8 mouse cellular contexts compared by ENCODE assay signal in the genomic region with DNA sequence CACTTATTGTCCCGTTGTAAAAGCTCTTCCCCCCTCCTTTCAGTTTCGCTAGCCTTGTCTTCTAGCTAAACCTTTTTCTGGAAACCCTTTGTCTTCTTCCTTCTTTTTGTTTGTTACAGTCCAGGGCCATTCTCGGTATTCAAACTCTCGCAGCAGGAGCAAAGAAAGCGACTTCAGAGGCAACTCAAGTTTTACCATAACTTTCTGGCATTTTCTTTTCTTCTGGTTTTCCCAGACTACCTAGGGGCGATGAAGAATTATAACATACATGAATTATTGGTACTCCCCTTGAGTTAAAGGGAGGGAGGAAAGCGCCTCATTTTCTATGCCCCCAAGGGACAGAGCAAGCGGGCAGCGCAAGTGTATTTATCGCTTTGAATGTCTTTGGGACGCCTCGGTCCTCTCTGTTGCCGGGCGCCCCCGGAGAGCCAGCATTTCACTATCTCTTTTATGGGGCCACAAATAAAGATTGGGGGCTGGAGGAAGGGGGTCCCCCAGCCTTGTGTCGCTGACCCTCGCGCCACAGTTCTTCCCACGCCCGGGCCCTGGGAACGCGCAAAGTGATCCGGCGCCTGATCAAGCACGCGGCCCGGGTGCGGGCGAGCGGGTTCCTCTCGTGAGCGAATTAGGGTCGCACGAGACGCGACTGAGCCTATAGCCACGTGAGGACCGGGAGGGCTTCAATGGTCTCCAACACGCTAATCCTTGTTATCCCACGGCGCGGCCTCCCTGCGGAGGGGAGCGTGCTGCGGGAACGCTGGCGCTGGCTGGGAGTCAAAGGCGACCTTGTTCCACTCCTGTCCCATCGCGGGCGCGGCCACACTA. TPM values are rescaled to one million over a fixed set of nuclear protein-coding genes. Genes with fewer than 3 reads are reported as not detected.
DNase-seq lines count a peak whose midpoint lies in the region; ATAC-seq lines count a peak whose summit lies in the region.

No protein-coding gene starts in this region.

- no peak overlapping the region for H3K9ac ChIP-seq in heart, embryonic 12.5 days
- H3K9ac ChIP-seq in forebrain, embryonic 14.5 days (ENCODE audit: low read length), result peak overlapping the region; percentile 43

- ATAC-seq in heart, embryonic 12.5 days (ENCODE audit: insufficient number of reproducible peaks, low FRiP score), result no peak
- ATAC-seq in forebrain, embryonic 14.5 days, result peak; percentile 38

- DNase-seq in heart, postnatal 25 days (ENCODE audit: low spot score), result no peak
- DNase-seq in ES-CJ7 (ENCODE audit: low read depth, low spot score), result peak; percentile 62
- peak; percentile 46 for DNase-seq in forebrain, embryonic 14.5 days (ENCODE audit: low spot score)
- DNase-seq in midbrain, embryonic 10.5 days (ENCODE audit: low spot score), result peak; percentile 78
- no peak for DNase-seq in spleen, adult 18-20 months
- DNase-seq in layer of hippocampus, adult 9-10 months (ENCODE audit: low spot score), result no peak
- no peak for DNase-seq in cerebellum, adult 11 months

- H3K4me3 ChIP-seq in heart, embryonic 12.5 days, result peak overlapping the region; percentile 29
- H3K4me3 ChIP-seq in forebrain, embryonic 14.5 days (ENCODE audit: low read depth, low read length), result peak overlapping the region; percentile 25
- peak overlapping the region; percentile 53 for H3K4me3 ChIP-seq in midbrain, embryonic 10.5 days

- H3K36me3 ChIP-seq in heart, embryonic 12.5 days, result no peaks in the 10 kb centered on the region
- no peaks in the 10 kb centered on the region for H3K36me3 ChIP-seq in forebrain, embryonic 14.5 days (ENCODE audit: control insufficient read depth, insufficient read depth, low read length)
- no peaks in the 10 kb centered on the region for H3K36me3 ChIP-seq in midbrain, embryonic 10.5 days

- peaks cover 93% of the 10 kb centered on the region for H3K27me3 ChIP-seq in heart, embryonic 12.5 days (replicated peaks)
- H3K27me3 ChIP-seq in forebrain, embryonic 14.5 days (replicated peaks; ENCODE audit: control insufficient read depth, insufficient read depth, low read length), result peaks cover 58% of the 10 kb centered on the region
- H3K27me3 ChIP-seq in midbrain, embryonic 10.5 days (ENCODE audit: low read depth, poor library complexity, severe bottlenecking), result peaks cover 100% of the 10 kb centered on the region

- intact Hi-C loops in heart, postnatal 25 days (cut with DNase I), result no loop called here

- peak overlapping the region; percentile 60 for H3K4me2 ChIP-seq in heart, embryonic 12.5 days
- H3K4me2 ChIP-seq in forebrain, embryonic 14.5 days (ENCODE audit: low read length), result peak overlapping the region; percentile 54

- WGBS in heart, embryonic 12.5 days, result under 1% methylated on average over 52 of the region's 52 CpGs
- under 1% methylated on average over 52 of the region's 52 CpGs for WGBS in forebrain, embryonic 14.5 days
- WGBS in midbrain, embryonic 10.5 days, result under 1% methylated on average over 52 of the region's 52 CpGs

- H3K4me1 ChIP-seq in heart, embryonic 12.5 days (replicated peaks), result peaks cover 9% of the 10 kb centered on the region; the same call in 1 of the 2 replicates
- peaks cover 15% of the 10 kb centered on the region for H3K4me1 ChIP-seq in forebrain, embryonic 14.5 days (ENCODE audit: control insufficient read depth, insufficient read depth, low read length)
- peaks cover 86% of the 10 kb centered on the region for H3K4me1 ChIP-seq in midbrain, embryonic 10.5 days

- H3K9me3 ChIP-seq in heart, embryonic 12.5 days (replicated peaks), result no peaks in the 10 kb centered on the region
- no peaks in the 10 kb centered on the region for H3K9me3 ChIP-seq in forebrain, embryonic 14.5 days (replicated peaks; ENCODE audit: control insufficient read depth, low read length)
- H3K9me3 ChIP-seq in midbrain, embryonic 10.5 days (replicated peaks), result no peaks in the 10 kb centered on the region

- H3K27ac ChIP-seq in heart, embryonic 12.5 days (ENCODE audit: poor library complexity, severe bottlenecking), result no peak overlapping the region
- H3K27ac ChIP-seq in forebrain, embryonic 14.5 days (ENCODE audit: low read depth, low read length), result no peak overlapping the region
- H3K27ac ChIP-seq in midbrain, embryonic 10.5 days (replicated peaks), result peak overlapping the region; percentile 87

RNA-seq across cellular contexts. Expression of gene Neurog1, which starts 6.4 kb away (rescaled TPM):
- polyA plus RNA-seq in heart, embryonic 12.5 days (2016; fragmentation: Nextera tagmentation; extraction: Ambion mirVana), result not detected in 2 replicates
- total RNA-seq in heart, postnatal 25 days (2021), result not detected
- 3.4 and 4.3 TPM in 2 replicates for polyA plus RNA-seq in forebrain, embryonic 14.5 days (2014; fragmentation: Nextera tagmentation; extraction: Ambion mirVana)
- 33.7 and 34.4 TPM in 2 replicates for polyA plus RNA-seq in midbrain, embryonic 10.5 days (2016; fragmentation: Nextera tagmentation; extraction: Ambion mirVana)

RNA-seq across cellular contexts. Expression of gene Cxcl14, which starts 37.9 kb away (rescaled TPM):
- polyA plus RNA-seq in heart, embryonic 12.5 days (2016; fragmentation: Nextera tagmentation; extraction: Ambion mirVana), result 1.4 and 1.6 TPM in 2 replicates
- total RNA-seq in heart, postnatal 25 days (2021), result 1 to 10 TPM; 1.7 to 1.8 TPM
- polyA plus RNA-seq in forebrain, embryonic 14.5 days (2014; fragmentation: Nextera tagmentation; extraction: Ambion mirVana), result 8.1 and 10.8 TPM in 2 replicates
- polyA plus RNA-seq in midbrain, embryonic 10.5 days (2016; fragmentation: Nextera tagmentation; extraction: Ambion mirVana), result 5.4 and 9.3 TPM in 2 replicates

Comparison
In these comparisons a context has a peak if more than half of its experiments do, and no peak if none do; other contexts are left out.
1. DNase-seq: peak in ES-CJ7 (single experiment), forebrain, embryonic 14.5 days (single experiment) and midbrain, embryonic 10.5 days (single experiment); none in heart, postnatal 25 days (single experiment), spleen, adult 18-20 months (0 of 2), layer of hippocampus, adult 9-10 months (single experiment) and cerebellum, adult 11 months (single experiment).
2. Peak in every context shown above with its lines, with median percentiles within 50 percentile points of each other: H3K4me3 ChIP-seq.